Mouse (Mus musculus) left cerebral cortex, adult 9 months (tissue): ENCODE measurements around the gene Olfr1532-ps1.
"Not testable (repeated sequence)": the region's sequence is repeated elsewhere in the genome, so short reads cannot be mapped to it uniquely, and the experiment has no call there.

Experiments
- DNase-seq, 2 experiments: peaks; one replicate each; pipeline ENCODE4 v3.0.0; 2022; ENCODE audit warnings: low spot score in 2 of 2

Gene Olfr1532-ps1

GRCm38 (mm10) chr7:106907676-106908075 is at the start of gene Olfr1532-ps1:
Olfr1532-ps1 (plus strand) TSS chr7:106908001.
- DNase-seq = no peak

- DNase-seq = no peak
Measured at GRCm38 (mm10) chr7:106862885-106863284, 44.9 kb upstream of the Olfr1532-ps1 start, which contains the start of gene Olfr704. Olfr704 (plus strand) TSS chr7:106863185.

GRCm38 (mm10) chr7:106876791-106877190 is 31.0 kb upstream of the Olfr1532-ps1 start, which contains the start of gene Olfr705:
Olfr705 (minus strand) TSS chr7:106876891.
- DNase-seq = no peak

- DNase-seq = no peak
Measured at GRCm38 (mm10) chr7:106888062-106888461, 19.7 kb upstream of the Olfr1532-ps1 start, which contains the start of gene Olfr706. Olfr706 (minus strand) TSS chr7:106888162.

- DNase-seq = not testable (repeated sequence)
Measured at GRCm38 (mm10) chr7:106901141-106901540, 6.7 kb upstream of the Olfr1532-ps1 start, which contains the start of gene Olfr707. Olfr707 (minus strand) TSS chr7:106901241.

- not testable (repeated sequence) for DNase-seq
Measured at GRCm38 (mm10) chr7:106920961-106921360, 13.2 kb downstream of the Olfr1532-ps1 start.

- DNase-seq = no peak
Measured at GRCm38 (mm10) chr7:106932119-106932518, 24.3 kb downstream of the Olfr1532-ps1 start, which contains the start of gene Olfr709-ps1. Olfr709-ps1 (minus strand) TSS chr7:106932219.

GRCm38 (mm10) chr7:106948212-106948611 is 40.4 kb downstream of the Olfr1532-ps1 start, which contains the start of gene Olfr710:
Olfr710 (minus strand) TSS chr7:106948312.
- no peak for DNase-seq

- no peak for DNase-seq
Measured at GRCm38 (mm10) chr7:106963837-106964236, 56.0 kb downstream of the Olfr1532-ps1 start, which contains the start of gene Olfr6. Olfr6 (minus strand) TSS chr7:106963937.
